Mouse (Mus musculus) yolk sac, embryonic 10.5 days (tissue): ENCODE results near the gene Cd59a.
A peak's percentile ranks its signal among the peaks of the same experiment; 100 is the strongest.
"Not testable (repeated sequence)": the region's sequence is repeated elsewhere in the genome, so short reads cannot be mapped to it uniquely, and the experiment has no call there.

Experiments
- DNase-seq: peaks from one replicate; pipeline ENCODE4 v3.0.0-alpha.2; 2017; ENCODE audit warnings: low spot score

Cd59a gene

GRCm38 (mm10) chr2:104095741-104096213 is at the start of gene Cd59a:
Gene Cd59a (plus strand): TSS chr2:104095801.
- peak; percentile 92 for DNase-seq

DNA sequence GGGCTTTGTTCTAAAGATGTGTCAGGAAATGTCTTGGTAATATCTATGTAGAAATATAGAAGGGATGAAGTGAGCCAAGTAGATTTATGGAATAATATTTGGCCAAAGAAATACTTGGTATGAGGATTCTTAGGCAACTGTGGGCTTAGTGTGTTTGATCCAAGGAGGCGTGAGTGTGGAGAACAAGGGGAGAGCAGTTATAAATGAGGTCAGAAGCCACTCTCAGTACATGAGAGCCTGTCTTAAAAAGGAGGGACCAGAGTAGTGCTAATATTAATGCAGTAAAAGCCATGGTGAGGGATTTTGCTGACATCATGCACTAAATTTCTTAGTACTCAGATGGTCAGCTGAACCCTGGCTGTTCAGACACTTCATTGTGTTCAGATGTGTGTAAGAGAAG is 37.2 kb upstream of the Cd59a start:
- no peak for DNase-seq

- DNase-seq: no peak
Measured at GRCm38 (mm10) chr2:104058954-104059353, 36.6 kb upstream of the Cd59a start.

GRCm38 (mm10) chr2:104059786-104060185 is 35.8 kb upstream of the Cd59a start:
- DNase-seq: no peak

- DNase-seq: no peak
Measured at GRCm38 (mm10) chr2:104060996-104061395, 34.6 kb upstream of the Cd59a start.

- no peak for DNase-seq
Measured at GRCm38 (mm10) chr2:104062665-104063064, 32.9 kb upstream of the Cd59a start.

DNA sequence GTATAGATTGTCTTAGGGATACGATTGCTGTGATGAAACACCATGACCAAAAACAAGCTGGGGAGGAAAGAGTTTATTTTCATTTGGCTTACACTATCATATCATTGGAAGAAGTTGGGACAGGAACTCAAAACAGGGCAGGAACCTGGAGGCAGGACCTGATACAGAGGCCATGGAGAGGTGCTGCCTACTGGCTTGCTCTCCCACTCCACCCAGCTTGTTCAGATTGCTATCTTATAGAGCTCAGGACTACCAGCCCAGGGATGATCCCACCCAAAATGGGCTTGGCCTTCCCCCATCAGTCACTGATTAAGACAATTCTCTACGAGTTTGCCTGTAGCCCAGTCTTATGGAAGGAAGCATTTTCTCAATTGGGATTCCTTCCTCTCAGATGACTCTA is 31.4 kb upstream of the Cd59a start:
- no peak for DNase-seq

- not testable (repeated sequence) for DNase-seq
Measured at GRCm38 (mm10) chr2:104065526-104065925, 30.1 kb upstream of the Cd59a start, which contains the start of gene Gm10912. Gene Gm10912 (plus strand): TSS chr2:104065826.

GRCm38 (mm10) chr2:104068450-104068849 is 27.2 kb upstream of the Cd59a start, which contains the start of gene Gm10799:
Gene Gm10799 (minus strand): TSS chr2:104068550.
- not testable (repeated sequence) for DNase-seq

GRCm38 (mm10) chr2:104069704-104070185 is 25.9 kb upstream of the Cd59a start, which contains the start of gene Cd59b:
Gene Cd59b (plus strand): TSS chr2:104069849.
- peak; percentile 83 for DNase-seq

DNA sequence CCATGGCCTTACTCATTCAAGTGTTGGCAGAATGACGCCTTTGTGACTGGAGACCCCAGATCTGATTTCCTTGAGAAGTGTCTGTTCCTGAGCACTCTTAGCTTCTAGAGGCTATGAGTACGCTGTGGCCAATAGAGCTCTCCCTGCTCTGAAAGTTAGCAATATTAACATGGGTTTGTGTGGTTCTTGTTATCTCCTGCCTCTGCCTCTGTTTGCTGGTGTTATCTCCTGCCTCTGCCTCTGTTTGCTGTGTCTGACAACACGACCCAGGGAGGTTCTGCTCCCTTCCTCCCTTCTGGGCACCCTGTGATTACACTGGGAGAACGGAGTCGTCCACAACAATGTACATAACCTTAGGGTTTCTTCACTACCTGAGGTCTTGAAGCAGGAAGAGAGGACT is 17.3 kb upstream of the Cd59a start:
- peak; percentile 66 for DNase-seq

GRCm38 (mm10) chr2:104081436-104082050 is 14.1 kb upstream of the Cd59a start:
- not testable (repeated sequence) for DNase-seq

- DNase-seq: no peak
Measured at GRCm38 (mm10) chr2:104082474-104082873, 13.1 kb upstream of the Cd59a start.

DNA sequence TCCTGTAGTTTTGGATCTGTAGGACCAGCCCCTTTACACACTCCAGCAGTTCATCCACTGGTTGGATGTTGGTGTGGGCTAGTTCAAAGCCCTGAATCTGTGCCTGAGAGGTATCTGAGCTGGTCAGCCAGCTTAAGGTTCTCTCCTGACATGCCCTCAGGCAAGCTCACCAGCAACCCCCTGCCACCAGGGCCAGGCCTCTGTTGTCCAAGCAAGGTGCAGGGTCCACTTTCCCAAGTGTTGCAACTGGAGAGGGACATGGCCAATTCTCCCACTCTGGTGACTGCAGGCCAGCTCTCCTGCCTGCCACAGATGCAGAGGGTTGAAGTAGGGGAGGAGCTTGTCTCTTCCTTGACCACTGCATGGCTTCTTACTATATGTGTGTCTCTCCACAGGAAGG is 11.6 kb upstream of the Cd59a start:
- not testable (repeated sequence) for DNase-seq

DNA sequence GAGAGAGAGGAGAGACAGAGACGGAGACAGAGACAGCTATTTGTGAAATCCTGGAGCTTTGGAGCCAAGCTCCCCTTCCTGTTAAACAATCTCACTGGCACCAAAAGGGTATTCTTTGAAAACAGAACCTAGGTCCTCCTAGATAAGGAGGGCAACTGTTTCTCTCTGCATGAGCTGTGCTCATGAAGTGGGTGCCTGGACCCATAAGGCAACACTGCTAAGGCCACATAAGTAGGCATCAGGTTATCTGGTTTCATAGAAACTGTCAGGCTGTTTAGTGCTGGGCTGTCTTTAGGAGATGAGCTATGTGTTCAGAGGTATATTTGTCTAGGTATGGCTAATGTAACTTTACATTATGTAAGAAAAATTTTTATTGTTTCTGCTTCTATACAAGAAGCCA is 8.0 kb upstream of the Cd59a start:
- DNase-seq: not testable (repeated sequence)

- DNase-seq: no peak
Measured at GRCm38 (mm10) chr2:104093305-104093704, 2.3 kb upstream of the Cd59a start.

GRCm38 (mm10) chr2:104096256-104096655 is 655 bp downstream of the Cd59a start:
- no peak for DNase-seq

- DNase-seq: not testable (repeated sequence)
Measured at GRCm38 (mm10) chr2:104096796-104097195, 1.2 kb downstream of the Cd59a start.

DNA sequence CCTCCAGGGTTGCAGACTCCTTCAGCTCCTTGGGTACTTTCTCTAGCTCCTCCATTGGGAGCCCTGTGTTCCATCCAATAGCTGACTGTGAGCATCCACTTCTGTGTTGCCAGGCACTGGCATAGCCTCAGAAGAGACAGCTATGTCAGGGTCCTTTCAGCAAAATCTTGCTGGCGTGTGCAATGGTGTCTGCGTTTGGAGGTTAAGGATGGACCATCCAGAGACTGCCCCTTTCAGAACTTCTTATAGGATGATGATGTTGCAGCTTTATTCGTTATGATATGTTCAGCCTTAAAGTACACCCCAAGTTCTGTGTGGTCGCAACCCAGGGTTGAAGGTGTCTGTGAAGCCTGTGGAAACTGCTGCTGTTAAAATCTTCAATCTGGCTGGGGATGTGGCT is 1.8 kb downstream of the Cd59a start:
- DNase-seq: not testable (repeated sequence)

DNA sequence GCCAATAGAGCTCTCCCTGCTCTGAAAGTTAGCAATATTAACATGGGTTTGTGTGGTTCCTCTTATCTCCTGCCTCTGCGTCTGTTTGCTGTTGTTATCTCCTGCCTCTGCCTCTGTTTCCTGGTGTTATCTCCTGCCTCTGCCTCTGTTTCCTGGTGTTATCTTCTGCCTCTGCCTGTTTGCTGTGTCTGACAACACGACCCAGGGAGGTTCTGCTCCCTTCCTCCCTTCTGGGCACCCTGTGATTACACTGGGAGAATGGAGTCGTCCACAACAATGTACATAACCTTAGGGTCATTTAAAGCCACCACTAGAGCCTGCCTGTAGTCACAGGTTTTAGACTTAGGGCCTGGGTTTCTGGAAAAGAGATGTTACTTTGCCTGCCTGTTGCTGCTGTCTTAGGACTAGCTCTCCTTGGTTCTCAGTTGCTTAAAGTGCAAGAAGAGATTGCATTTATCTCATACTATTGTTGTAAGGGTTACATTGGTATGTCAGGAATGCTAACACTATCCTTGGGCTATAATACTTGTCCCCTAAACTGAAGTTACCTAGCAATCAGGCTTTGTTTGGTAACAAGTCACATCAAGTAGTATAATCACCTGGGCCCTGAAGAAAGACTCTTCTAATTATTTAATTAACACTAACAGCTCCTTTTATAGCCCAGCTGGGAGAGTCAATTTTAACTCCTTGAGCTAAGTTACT is 3.1 kb downstream of the Cd59a start:
- peak; percentile 85 for DNase-seq

DNA sequence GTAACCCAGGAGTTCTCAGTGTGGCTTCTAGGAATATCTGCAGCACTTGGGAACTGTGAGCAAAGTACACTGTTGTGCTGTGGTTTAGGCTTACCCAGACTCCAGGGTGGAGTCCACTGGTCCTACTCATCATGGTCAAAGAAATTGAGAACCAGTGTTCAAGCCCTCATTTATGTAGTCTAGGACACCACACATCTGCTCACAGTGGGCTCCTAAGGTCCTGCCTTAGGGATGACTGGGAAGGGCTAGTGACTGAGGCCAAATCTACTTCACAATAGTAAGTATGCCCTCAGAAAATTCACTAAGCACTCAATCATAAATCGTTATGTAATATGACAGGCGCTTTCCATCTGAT is 3.6 kb downstream of the Cd59a start:
- no peak for DNase-seq

DNA sequence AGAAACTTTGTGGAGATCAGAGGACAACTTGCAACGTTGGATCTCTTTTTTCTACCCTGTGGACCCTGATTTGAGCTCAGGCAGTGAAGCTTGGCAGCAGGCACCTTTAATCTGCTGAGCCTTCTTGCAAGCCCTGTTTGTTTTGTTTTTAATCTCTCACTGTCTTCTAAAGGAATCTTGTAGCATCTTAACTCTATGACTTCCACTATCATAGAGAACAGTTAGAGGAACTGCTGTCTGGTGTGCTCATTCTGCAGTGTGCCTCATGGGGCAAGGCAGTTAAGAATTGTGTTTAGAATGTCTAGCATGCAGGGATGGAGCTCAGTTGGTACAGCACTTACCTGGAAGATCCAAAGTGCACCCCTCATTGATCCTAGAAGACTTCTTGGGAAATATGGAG is 4.3 kb downstream of the Cd59a start:
- DNase-seq: no peak

- DNase-seq: no peak
Measured at GRCm38 (mm10) chr2:104104800-104105199, 9.2 kb downstream of the Cd59a start.
